Mouse (Mus musculus): Measurements from ENCODE around the gene Trim66. TPM values are rescaled to one million over a fixed set of nuclear protein-coding genes. Genes with fewer than 3 reads are reported as not detected.

Gene Trim66
- total RNA-seq, 2 experiments from 2014 or later: 6.2 to 7.2 TPM

DNA sequence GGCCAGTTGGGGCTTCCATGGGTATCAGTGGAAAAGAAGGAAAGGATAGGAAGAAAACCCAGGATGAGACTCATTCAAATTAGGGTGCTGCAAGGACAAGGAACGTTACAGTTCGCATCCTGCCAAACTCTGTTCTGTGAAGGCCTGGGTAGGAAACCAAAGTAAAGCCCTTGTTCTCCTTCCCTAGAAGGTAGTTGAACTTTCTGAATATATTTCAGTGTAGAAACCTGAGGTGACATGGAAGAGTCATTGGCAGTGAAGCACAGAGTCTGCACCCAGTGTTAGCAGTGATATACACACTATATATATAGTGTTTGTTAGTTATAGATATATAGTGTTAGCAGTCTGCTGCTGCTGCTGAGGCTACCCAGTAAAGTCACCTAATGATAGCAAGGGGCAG is 15.4 kb upstream of the Trim66 start:
- no peak for DNase-seq (ENCODE audit: low spot score in 2 of 2)

DNA sequence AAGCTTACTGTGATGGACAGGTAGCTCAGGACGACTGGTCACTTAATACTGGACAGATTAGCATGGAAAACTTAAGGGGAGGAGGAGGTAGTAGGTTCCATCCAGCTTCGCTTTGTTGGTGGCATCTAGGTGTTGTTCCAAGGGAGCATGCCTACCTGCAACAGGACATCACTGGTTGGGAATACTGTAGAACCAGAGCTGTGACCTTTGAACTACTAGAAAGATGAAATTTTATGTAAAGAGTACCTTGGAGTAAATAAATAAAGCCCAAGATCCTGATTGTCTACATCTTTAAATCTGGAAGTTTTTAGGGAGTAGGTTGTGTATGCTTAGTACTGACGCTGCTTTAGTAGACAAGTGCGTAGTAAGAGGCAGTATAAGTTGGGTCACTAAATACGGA is 14.2 kb upstream of the Trim66 start:
- no peak for DNase-seq (ENCODE audit: low spot score in 2 of 2)

DNA sequence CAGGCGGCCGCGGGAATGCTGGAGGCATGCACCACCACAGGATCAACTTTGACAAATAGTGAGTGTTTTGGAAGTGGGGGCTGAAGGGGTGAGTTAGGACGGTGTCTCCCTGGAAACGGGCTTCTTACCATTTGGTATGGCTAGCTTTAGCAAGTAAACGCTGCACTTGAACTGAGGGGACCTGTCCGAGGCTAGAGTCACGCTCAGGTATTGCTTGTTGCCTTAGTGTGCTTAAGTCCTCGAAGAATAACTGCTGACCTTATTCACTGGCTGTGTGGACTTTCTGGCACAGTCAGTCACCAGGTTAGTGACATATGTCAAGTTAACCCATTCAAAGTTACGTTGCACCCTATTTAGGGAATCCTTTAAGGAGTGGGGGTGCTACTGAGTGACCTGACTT is 12.0 kb upstream of the Trim66 start:
- DNase-seq (ENCODE audit: low spot score in 2 of 2): no peak

DNA sequence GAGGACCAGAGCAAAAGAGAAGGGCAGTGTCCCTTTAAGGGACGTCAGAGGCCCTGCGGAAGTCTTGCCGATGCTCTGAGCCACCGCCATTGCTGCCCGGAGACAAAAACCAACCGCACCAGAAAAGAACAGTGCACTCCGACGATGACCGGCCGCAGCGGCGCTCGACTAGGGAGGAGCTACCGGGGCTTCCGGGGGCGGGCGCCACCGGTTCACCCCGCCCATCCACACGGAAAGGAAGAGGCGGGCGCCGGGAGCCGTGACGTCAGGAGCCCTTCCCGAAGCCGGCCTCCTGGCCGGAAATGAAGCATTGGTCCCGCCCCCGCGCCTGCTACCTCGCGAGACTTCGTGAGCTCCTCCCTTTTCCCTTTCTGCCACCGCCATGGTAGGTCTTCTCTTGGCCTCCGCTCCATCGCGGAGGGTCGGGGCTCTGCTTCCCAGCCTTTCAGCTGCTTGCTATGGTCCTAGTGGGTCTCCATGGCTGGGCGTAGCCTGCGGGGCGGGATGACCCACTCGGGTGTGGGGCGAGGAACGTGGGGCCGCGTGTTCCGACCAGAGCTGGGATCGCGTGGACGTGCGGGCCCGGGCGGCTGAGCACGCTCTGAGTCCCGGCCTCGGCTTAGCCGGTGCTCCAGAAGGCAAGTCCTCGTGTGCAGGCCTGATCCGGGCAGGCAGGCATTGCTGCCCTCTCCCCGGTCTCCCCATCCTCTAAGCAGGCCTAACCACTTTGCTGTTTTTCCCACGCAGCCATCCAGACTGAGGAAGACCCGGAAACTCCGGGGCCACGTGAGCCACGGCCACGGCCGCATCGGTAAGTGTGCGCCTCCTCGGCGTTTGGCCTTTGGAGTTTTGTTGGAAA is 11.1 kb upstream of the Trim66 start, which contains the start of gene Rpl27a:
Gene Rpl27a (plus strand): TSS at position 310 of the 859 bp plus-strand sequence.
- peak; percentile 99 for DNase-seq (ENCODE audit: low spot score in 2 of 2)

DNA sequence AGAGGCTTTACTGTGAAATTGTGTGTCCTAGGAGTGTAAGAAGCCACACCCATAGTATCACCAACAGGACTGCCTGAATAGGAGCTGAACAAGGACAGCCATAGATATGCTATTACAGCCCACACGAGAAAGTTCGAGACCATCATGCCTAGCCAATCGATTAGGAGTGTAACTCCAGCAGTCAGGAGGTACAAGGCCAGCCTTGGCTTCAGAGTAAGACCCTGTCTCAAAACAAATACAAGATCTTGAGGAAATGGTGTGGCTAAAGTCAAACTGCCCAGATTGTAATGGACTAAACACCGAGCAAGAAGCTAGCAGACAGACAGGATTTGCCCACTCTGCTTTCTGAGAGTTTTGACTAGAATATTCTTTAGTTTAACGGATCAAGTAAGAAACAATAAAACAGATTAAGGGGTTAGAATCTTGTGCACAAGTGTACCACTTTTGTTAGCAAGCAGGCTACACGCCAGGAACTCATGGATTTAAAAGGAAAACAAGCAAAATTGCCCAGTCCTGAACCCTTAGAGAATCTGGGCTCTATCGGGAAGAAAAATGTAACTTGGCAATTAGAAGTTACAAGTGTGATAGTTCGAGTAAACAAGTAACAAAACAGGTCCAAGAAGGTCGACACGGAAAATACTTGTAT is 10.2 kb upstream of the Trim66 start:
- peak in 1 of 2 experiments; percentile 11 for DNase-seq (ENCODE audit: low spot score in 2 of 2)

DNA sequence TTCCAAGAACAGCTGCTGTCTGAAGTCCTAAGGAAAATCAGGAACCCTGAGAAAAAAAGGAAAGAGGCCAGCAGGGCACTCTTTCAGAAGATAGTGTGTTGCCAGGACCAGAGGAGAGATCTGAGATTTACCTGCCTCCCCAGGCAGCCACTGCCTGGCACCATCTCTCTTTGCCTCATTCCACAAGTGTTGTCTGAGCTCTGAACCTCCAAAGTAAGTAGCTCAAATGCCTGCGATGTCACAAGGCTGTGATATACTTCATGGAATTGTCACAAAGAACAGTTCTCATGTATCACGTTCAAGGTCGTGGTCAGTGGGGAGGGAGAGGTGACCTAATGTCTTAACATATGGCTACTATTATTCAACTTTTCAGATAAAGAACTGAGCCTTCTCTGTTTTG is 8.6 kb upstream of the Trim66 start:
- DNase-seq (ENCODE audit: low spot score in 2 of 2): no peak

DNA sequence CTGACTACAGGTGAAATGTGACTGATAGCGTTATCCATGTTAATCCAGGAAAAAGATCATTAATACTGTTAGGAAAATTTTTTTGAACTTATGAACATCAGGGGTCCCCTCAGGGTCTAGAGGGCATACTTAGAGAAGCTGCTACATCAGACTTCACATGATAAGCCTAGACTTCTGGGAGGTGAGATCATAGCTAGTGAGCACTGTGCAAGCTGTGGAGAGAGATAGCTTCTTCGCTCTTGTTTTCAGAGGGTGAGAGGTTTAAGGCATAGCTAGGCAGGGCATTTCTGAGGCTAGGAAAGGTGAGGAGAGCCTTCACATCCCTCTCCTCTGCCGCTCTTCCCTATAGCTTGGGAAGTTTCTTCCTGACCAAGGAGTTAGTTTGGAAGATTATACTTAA is 3.9 kb upstream of the Trim66 start:
- no peak for DNase-seq (ENCODE audit: low spot score in 2 of 2)

DNA sequence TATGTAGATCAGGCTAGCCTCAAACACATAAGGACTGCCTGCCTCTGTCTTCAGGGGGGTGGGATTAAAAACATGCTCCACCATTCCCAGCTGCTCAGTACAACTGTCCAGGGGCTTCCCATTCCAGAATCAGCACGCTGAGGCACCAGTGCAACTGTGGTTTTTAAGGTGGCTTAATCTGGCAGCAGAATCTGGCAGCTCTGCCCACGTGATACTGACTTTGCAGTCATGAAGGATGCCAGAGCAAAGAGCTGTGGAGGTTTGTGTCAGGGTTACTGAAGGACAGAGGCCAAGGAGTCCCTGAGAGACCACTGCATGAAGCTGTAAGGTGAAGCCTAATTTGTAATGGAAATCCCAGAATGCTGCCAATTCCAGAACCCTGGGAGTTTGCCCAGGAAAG is 2.9 kb upstream of the Trim66 start:
- DNase-seq (ENCODE audit: low spot score in 2 of 2): no peak

DNA sequence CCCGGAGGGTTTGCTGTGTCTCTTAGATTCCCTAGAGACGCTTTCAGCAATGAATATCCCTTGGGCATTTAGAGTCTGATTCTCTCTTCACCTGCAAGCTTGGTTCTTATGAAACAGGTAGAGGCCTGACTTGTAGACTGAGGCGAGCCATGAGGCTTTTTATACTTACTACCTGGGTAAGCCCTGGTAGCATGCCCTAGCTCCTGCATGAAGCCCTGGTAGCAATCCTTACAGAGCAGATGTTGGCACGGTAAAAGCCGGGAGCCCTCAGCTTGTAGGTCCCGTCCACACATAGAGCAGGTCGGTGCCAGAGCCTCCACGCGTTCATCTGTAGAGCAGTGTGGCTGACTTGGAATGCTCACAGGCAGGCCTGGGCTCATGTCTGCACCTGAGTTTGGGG is 362 bp downstream of the Trim66 start:
- no peak for DNase-seq (ENCODE audit: low spot score in 2 of 2)

DNA sequence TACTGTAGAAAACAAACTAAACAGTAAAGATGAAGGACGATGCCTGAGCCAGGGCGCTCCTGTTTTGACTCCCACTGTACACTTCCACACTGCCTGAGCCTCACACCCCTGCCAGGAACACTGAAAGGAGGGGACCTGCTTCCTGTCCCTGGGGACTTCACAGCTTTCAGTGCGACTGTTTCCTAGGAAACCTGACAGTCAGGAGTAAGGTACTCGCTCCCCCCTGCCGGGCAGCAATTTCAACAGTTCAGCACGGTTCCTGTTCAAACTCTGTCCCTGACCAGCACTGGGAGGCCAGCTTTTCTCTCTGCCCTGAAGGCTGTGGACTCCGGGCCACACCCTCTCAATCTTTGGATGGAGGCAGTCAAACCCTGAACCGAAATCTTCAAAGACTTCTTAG is 815 bp downstream of the Trim66 start:
- DNase-seq (ENCODE audit: low spot score in 2 of 2): no peak

DNA sequence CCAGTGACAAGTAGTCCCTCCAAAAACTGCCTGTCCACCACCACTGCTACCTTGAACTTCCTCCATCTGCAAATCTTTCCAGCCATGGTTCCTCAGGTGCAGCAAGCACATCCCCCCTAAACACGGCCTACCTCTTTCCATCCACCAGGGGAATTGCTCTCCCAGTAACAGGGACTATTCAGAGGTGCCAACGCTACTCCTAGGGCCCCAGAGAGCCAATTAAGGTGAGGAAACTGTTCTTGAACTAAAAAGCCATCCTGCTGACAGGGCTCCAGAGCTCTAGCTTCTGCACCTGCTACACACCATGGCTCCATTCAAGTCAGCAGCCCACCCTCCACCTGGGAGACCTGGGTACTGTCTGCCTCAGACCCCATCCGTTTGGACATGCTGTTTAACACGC is 10.4 kb downstream of the Trim66 start:
- DNase-seq (ENCODE audit: low spot score in 2 of 2): no peak

DNA sequence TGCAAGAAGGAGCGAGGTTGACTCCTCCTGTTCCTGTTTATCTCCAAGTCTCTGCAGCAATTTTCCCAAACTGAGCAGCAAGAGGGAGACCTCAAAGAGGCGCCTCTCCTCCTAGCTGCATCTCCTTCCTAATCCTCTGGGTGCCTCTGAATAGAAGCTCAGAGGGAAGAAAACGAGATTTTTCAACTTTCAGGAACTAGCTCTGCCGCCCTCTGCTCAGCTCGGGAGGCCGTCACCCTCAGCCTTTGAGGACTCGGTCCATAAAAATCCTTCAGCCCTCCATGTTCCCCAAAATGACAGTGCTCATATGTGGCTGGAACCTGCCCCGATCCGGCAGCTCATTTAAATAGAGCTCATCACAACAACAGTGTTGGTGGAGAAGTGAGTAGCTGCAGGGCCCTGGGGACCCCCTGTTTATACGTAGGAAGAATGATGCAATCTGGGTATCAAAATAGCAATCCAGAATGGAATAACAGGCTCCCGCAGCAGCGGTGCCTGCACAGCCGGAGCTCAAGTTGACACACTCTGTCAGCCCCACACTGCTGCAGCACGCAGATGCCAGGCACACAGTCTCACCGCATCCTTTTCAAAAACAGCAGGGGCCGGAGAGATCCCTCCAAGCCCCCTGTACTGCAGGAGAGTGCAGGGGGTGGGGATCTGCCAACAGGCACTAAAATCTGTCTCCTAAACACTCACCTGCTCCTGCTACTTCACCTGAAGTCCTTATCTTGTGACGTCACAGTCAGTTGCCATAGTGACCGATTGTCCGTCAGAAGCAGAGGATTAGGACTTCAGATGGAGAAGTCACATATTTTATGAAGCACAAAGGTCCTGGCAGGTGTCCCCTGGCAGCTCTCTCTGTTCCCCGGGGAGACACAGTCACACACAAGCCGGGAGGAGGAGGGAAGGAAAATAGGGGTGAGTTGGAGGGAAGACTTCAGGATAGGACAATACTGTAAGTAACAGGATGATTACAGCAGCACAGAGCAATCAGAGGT is 14.3 kb downstream of the Trim66 start:
- peak in 1 of 2 experiments; percentile 53 for DNase-seq (ENCODE audit: low spot score in 2 of 2)

DNA sequence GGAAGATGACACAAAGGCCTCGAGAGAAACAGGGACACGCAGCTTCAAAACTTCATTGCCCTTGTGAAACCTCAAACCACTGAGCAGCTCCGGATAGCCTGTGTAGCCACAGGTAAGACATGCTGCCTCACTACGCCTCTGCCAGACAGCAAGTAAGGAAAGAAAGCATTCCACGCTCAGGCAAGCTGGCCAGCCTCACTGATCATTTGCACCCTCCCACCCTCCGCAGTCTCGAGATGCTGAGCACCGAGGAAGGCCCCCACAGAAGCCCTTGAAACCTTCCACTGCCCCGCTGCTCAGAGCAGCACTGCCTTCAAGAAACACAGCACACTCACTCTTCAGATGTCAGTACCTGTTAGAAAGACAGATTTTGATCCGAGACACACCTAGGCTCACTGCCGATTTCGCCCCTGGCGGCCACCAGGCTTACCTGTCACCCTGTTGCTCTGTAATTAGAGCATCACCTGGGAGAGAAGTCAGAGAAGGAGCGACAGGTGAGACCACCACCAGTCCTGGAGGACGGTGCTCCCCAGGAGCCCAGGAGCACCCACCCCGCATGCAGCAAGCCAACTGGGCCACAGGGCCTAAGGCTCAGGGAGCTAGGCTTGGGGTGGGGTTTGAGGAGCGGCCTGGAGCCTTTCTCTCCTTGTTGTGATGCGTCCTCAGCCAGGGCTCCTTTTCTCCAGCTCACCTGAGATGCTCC is 15.2 kb downstream of the Trim66 start:
- peak in 1 of 2 experiments; percentile 6 for DNase-seq (ENCODE audit: low spot score in 2 of 2)

DNA sequence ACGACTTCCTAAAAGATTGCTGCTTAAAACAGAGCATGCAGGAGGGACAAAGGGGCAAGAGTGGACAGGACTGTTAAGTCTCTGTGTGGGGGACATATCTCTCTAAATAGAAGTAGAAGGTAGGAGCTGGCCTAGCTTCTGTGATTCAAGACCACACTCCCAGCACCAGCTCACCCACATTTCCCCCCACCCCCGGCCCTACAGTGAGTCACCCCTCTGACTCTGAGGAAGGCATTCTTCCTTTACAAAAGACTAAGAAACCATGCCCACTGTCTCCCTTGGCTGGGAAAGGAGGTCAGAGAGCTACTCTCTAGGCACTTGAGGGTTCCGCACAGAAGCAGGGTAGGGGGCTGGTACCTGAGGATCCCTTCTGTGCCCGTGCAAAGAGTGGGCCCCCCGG is 23.7 kb downstream of the Trim66 start:
- no peak for DNase-seq (ENCODE audit: low spot score in 2 of 2)

DNA sequence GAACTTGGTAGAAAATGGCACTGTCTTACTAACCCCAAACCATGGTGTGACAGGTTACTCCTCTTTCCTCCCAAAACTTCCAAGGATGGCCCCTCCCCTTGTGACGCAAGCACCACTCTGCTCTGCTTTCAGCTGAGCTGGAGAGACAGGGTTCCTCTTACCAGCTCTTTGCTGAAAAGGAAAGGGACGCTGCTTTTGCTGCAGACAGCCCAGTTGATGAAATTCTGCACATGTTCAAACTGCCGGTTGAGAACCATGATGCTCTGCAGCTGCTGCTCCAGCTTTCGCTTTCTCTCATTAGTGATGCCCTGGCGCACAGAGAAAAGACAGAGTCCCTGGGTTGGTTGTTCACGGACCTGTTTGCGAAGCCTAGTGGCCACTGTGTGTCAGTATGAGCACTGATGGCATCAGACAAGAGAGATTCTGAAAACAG is 27.2 kb downstream of the Trim66 start:
- DNase-seq (ENCODE audit: low spot score in 2 of 2): peak in 1 of 2 experiments; percentile 33

DNA sequence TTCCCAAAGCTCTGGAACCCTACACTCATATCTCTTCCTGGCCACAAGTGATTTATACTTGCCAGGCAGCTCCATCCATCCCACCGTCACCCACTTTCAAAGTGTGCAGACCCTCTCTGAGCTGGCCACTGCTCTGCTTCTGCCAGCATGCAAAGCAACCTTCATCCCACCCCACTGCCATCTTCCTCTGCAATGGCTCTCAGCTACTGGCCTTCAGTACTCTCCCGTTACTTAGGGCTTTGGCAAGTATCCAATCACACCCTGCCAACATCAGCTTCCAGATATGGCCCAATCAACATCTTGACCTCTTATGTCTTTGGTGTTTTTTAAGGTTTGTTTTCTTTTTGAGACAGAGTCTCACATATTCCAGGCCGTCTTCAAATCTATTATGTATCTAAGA is 30.0 kb downstream of the Trim66 start:
- no peak for DNase-seq (ENCODE audit: low spot score in 2 of 2)

DNA sequence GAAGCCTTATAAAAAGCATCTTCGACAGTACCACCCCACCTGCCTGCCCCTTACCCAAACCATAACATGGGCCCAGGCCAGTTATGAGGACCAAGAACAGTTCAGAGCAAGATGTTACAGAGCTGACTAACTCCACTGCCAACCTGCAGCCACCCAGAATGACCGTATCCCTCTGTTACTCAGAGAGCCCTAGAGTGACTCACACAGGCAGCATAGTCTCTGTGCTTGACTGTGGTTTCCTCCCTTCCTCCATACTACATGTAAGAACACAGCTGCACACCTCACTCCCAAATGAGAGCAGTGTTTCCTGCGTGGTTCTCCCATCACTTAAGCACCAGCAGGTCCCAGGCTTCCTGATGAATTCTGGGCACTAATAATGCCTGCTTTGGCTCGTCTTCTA is 37.2 kb downstream of the Trim66 start:
- DNase-seq (ENCODE audit: low spot score in 2 of 2): no peak

DNA sequence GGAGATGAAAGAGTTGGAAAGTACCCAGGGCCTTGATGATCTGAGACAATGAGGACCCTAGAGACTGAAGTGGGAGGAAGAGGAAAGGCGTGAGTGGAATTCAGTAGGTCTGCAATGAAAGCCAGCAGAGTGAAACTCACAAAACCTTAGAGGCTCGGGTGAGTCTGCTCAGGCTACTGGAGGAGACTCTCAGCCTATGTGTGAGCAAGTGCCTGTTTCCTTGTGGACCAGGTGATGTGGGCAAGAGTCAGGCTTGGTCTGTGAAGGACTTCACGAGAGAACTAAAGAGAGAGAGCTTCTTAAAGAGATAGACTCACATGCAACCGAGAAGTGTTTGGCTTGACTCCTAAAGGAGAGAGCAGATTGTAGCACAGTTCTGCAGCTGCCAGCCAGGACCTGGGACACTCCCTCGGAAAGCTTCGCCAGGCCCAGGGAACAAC is 39.7 kb downstream of the Trim66 start:
- DNase-seq (ENCODE audit: low spot score in 2 of 2): peak in 1 of 2 experiments; percentile 15

DNA sequence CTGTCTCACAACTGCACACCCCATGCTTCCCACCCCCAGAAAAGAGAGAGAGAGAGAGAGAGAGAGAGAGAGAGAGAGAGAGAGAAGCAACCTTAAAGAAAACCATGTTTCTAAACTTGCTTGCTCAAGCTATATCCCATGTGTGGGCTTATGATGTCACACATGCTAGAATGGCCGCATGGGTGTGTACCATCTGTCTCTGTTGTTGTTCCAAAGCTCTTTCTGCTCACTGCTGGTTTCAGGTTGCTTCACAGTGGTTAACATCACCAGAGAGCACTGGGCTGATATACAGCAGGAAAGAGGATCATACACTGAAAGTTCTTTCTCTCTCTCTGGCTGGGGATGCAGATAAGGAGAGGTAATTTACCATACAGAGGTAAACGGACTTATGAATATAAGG is 40.3 kb downstream of the Trim66 start:
- peak in 1 of 2 experiments; percentile 44 for DNase-seq (ENCODE audit: low spot score in 2 of 2)

DNA sequence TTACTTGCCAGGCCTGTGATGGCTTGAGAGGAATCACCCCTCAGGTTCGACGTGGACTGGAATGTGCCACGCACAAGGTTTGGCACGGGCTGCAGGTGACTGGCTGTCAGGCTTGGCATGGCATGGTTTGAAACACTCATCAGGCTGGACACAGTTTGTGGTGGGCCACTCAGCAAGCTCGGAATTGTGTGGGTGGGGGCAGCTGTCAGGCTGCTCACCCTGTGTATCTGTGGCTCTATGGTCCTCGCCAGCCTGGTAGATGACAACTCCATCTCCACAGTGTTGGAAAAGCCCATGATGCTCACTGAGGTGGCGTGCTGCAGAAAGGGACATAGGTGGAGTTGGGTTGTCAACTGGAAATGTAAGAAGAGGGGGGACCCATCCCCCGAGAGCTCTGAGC is 47.2 kb downstream of the Trim66 start:
- no peak for DNase-seq (ENCODE audit: low spot score in 2 of 2)

DNA sequence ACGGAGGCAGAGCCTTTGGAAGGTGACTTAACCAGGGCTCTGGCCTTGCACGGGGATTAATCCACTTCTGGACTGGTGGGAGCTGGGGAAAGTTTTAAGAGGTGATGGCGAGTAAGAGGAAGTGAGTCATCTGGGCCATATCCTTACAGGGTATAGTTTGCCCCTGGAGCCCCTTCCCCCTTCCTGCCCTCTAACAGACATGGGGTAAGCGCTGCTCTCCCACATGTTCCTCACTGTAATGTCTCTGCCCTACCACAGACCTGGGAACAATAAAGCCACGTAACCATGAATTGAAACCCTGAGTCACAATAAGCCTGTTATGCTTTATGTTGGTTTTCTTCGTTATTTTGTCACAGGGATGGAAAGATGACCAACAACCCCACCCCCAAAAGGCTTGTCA is 51.4 kb downstream of the Trim66 start:
- no peak for DNase-seq (ENCODE audit: low spot score in 2 of 2)
